Mouse (Mus musculus) brain, embryonic 14.5 days (tissue): ENCODE measurements around the gene Med21.

Experiments used
- CTCF ChIP-seq: fragments of 200-500 bp; IDR thresholded peaks from 2 replicates; pipeline ENCODE4 v1.5.1; 2012; ENCODE audit warnings: inconsistent platforms, mild to moderate bottlenecking, moderate library complexity, borderline replicate concordance; ENCODE audit not compliant: insufficient read depth, insufficient read length; ENCODE audit errors: extremely low read depth
- POLR2A ChIP-seq: fragments of 200-500 bp; IDR thresholded peaks from 2 replicates; pipeline ENCODE4 v1.6.1; 2012; ENCODE audit warnings: mild to moderate bottlenecking, inconsistent platforms, borderline replicate concordance; ENCODE audit not compliant: poor library complexity, insufficient read depth, insufficient read length, severe bottlenecking; ENCODE audit errors: extremely low read depth

DNA sequence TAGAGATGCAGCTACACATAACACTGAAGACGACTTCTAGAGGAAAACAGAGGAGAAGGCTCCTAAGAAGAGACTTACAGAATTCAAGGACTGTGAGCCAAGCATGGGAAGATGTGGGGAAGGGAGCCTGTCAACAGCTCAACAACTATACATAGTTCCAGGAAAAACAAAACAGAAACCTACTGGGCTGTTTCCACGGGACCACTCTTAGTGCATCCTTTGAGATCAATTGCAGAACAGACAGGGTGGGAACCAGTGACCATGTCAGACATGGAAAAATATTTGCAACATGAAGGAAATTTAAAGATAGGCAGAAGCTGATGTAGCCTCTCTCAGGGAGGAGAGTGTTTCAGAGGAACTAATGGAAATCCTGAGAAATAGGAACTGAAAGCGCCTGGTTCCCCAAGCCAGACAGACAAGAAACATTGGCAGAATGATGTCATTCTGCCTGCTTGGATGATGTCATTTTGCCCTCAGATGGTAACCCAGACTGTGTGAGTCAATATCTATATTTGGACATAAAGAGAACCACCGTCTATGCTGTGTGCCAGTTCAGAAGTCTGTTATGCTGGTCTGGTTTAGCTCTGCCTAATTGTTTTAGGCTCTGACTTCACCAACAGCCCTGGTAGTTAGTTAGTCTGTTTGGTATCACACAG is 32.7 kb downstream of the Med21 start:
- no peak for TF ChIP-seq POLR2A
- TF ChIP-seq CTCF: no peak
